Mouse (Mus musculus): Measurements from ENCODE around the gene Ppp1r14d. TPM values are rescaled to one million over a fixed set of nuclear protein-coding genes. Genes with fewer than 3 reads are reported as not detected.

The Ppp1r14d gene
- total RNA-seq, 2 experiments from 2014 or later: not detected

- Histone ChIP-seq H3K4me3 (no peak overlapping the region), H3K27ac (no peak overlapping the region)
- no peak for DNase-seq (ENCODE audit: low spot score in 2 of 2)
- no peak for TF ChIP-seq CTCF (conservative IDR thresholded peaks at IDR 0.05)
Observed at GRCm38 (mm10) chr2:119203871-119204460, 25.7 kb downstream of the Ppp1r14d start.

- Histone ChIP-seq H3K27ac (no peak overlapping the region), H3K4me3 (no peak overlapping the region)
- no peak for DNase-seq (ENCODE audit: low spot score in 2 of 2)
- TF ChIP-seq CTCF (conservative IDR thresholded peaks at IDR 0.05): no peak
Observed at GRCm38 (mm10) chr2:119202914-119203453, 26.7 kb downstream of the Ppp1r14d start.

- Histone ChIP-seq H3K4me3 (no peak overlapping the region), H3K27ac (no peak overlapping the region)
- TF ChIP-seq CTCF (conservative IDR thresholded peaks at IDR 0.05): no peak
- no peak for DNase-seq (ENCODE audit: low spot score in 2 of 2)
Observed at GRCm38 (mm10) chr2:119198934-119199333, 30.8 kb downstream of the Ppp1r14d start.

GRCm38 (mm10) chr2:119198049-119198448 lies 31.7 kb downstream of the Ppp1r14d start:
- Histone ChIP-seq H3K27ac (no peak overlapping the region), H3K4me3 (no peak overlapping the region)
- TF ChIP-seq CTCF (conservative IDR thresholded peaks at IDR 0.05): no peak
- no peak for DNase-seq (ENCODE audit: low spot score in 2 of 2)

GRCm38 (mm10) chr2:119197493-119197892 lies 32.2 kb downstream of the Ppp1r14d start:
- DNase-seq (ENCODE audit: low spot score in 2 of 2): no peak
- H3K4me3 ChIP-seq: no peak overlapping the region
- no peak for TF ChIP-seq CTCF (conservative IDR thresholded peaks at IDR 0.05)
- H3K27ac ChIP-seq: no peak overlapping the region

- Histone ChIP-seq H3K27ac (no peak overlapping the region), H3K4me3 (no peak overlapping the region)
- DNase-seq (ENCODE audit: low spot score in 2 of 2): no peak
- TF ChIP-seq CTCF (conservative IDR thresholded peaks at IDR 0.05): no peak
Observed at GRCm38 (mm10) chr2:119196316-119197108, 33.2 kb downstream of the Ppp1r14d start.

- no peak for DNase-seq (ENCODE audit: low spot score in 2 of 2)
- peak overlapping the region; percentile 25; the same call in 1 of the 2 replicates for H3K27ac ChIP-seq
- TF ChIP-seq CTCF (conservative IDR thresholded peaks at IDR 0.05): no peak
Observed at GRCm38 (mm10) chr2:119194140-119194539, 35.6 kb downstream of the Ppp1r14d start.

GRCm38 (mm10) chr2:119190969-119191368 lies 38.7 kb downstream of the Ppp1r14d start:
- no peak for TF ChIP-seq CTCF (conservative IDR thresholded peaks at IDR 0.05)
- DNase-seq (ENCODE audit: low spot score in 2 of 2): no peak
- Histone ChIP-seq H3K4me3 (no peak overlapping the region), H3K27ac (no peak overlapping the region)

More at GRCm38 (mm10) chr2:119194140-119194539, 35.6 kb downstream of the Ppp1r14d start:
- no peak overlapping the region for H3K4me3 ChIP-seq

GRCm38 (mm10) chr2:119189029-119189710 lies 40.5 kb downstream of the Ppp1r14d start:
- Histone ChIP-seq H3K4me3 (peak overlapping the region; percentile 46), H3K27ac (peak overlapping the region; percentile 28; the same call in 1 of the 2 replicates)
- TF ChIP-seq CTCF (conservative IDR thresholded peaks at IDR 0.05): peak; percentile 72

GRCm38 (mm10) chr2:119182914-119183313 lies 46.8 kb downstream of the Ppp1r14d start:
- Histone ChIP-seq H3K27ac (no peak overlapping the region), H3K4me3 (no peak overlapping the region)
- no peak for TF ChIP-seq CTCF (conservative IDR thresholded peaks at IDR 0.05)
- no peak for DNase-seq (ENCODE audit: low spot score in 2 of 2)

More at GRCm38 (mm10) chr2:119189029-119189710, 40.5 kb downstream of the Ppp1r14d start:
- peak; percentile 77 to 89 for DNase-seq (ENCODE audit: low spot score in 2 of 2)

- no peak overlapping the region for H3K4me3 ChIP-seq
- no peak for DNase-seq (ENCODE audit: low spot score in 2 of 2)
- no peak for TF ChIP-seq CTCF (conservative IDR thresholded peaks at IDR 0.05)
- H3K27ac ChIP-seq: no peak overlapping the region
Observed at GRCm38 (mm10) chr2:119177384-119177939, 52.2 kb downstream of the Ppp1r14d start.

GRCm38 (mm10) chr2:119176761-119177160 lies 52.9 kb downstream of the Ppp1r14d start:
- no peak overlapping the region for H3K27ac ChIP-seq
- no peak for TF ChIP-seq CTCF (conservative IDR thresholded peaks at IDR 0.05)
- no peak for DNase-seq (ENCODE audit: low spot score in 2 of 2)
- H3K4me3 ChIP-seq: no peak overlapping the region
